Mouse (Mus musculus) brain, embryonic 14.5 days (tissue): ENCODE measurements at regions not wholly inside any gene's neighbourhood (a gene's known extent, or its start where the extent isn't known, plus 50 kb on each side); places are given as distances from the start of the nearest gene placed in this dataset.

Experiments used
- CTCF ChIP-seq: fragments of 200-500 bp; IDR thresholded peaks from 2 replicates; pipeline ENCODE4 v1.5.1; 2012; ENCODE audit warnings: inconsistent platforms, mild to moderate bottlenecking, moderate library complexity, borderline replicate concordance; ENCODE audit not compliant: insufficient read depth, insufficient read length; ENCODE audit errors: extremely low read depth
- POLR2A ChIP-seq: fragments of 200-500 bp; IDR thresholded peaks from 2 replicates; pipeline ENCODE4 v1.6.1; 2012; ENCODE audit warnings: mild to moderate bottlenecking, inconsistent platforms, borderline replicate concordance; ENCODE audit not compliant: poor library complexity, insufficient read depth, insufficient read length, severe bottlenecking; ENCODE audit errors: extremely low read depth

DNA sequence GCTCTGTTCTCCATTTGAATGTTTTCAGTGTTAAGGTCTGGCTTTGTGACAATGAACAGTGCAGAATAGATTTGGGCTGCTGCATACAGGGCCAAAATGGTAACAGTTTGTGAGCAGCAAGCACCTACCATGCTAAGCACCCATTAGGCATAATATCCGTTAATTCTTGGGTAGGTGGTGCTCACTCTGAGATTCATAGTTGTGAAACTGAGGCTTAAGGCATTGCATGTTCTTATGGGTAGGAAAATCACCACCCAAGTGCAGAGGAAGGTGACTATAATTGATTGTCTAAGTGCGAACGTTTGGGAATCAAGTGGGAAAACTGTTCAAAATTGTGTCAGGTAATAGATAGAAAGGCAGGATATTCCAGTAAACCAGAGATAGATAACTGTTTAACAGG lies 1378.8 kb upstream of the A1bg start:
- TF ChIP-seq CTCF, result no peak
- no peak for TF ChIP-seq POLR2A
